Mouse (Mus musculus): ENCODE measurements around the gene Crim1.

Gene Crim1

DNA sequence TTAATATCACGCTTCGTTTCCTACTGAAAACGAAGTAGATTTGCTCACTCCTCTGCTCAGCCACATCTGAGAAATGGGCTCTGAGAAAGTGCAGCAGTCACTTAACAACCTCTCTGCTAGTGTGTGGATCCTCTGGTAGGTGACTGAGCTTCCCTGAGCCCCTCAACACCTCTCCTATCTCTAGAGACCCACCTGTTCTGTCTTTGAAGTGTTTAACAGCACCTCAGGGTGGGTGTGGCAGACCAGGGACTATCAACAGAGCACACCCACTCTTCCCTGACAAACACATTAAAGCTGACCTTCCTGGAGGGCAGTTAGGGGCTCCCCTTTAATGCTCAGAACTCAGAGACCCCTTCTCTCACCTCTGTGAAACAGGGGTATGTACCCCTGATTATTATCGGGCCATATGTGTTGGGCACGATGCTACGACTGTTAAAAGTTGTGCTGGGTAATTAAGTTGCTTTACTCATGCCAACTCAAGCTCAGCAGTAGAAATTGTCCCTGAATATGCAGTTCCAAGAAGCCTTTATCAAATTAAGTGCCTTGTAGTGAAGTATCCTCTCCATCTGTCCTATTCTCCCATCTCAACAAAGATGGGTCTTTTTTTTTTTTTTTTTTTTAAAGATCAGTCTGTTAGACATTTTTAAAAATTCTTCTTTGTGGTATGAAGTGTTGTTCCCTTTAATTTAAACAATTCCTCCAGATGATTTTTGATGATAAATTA, 90.3 kb downstream of the Crim1 start:
- no peak for DNase-seq

DNA sequence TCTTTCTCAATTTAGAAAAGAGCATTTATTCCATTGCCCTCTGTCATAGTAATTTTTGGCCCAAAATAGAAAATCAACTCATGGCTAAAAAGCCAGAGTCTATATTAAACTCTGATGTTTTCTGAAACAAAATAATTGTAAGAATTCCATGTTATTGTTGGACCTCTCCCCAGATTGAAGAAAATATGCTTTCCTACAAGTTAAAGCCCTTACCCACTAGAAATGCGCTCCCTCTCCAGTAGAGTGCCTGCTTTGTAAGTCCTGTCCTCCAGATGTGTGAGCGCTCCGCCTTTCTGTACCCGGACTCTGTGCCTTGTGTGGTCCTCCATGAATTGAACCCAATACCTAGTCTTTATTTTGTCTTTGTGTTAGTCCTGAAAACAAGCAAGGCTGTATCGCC, 91.0 kb downstream of the Crim1 start:
- no peak for DNase-seq

DNA sequence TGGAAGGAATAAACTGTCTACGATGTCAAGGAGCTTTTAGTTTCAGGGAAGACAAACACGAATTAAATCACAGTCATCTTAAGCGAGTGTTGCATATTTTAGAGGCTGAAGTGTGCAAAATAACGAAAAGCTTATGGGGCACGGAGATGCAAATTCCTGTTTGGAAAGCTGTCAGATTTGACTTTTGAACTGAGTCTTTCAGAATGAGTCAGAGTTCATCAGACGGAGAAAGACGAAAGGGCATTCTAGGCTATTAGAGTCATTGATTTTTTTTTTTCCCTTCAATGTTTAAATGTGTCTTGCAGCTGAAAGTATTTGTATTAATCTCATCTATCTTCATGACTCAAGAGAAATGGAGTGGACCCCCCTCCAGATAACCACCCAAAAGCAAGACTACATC, 92.3 kb downstream of the Crim1 start:
- DNase-seq = no peak

DNA sequence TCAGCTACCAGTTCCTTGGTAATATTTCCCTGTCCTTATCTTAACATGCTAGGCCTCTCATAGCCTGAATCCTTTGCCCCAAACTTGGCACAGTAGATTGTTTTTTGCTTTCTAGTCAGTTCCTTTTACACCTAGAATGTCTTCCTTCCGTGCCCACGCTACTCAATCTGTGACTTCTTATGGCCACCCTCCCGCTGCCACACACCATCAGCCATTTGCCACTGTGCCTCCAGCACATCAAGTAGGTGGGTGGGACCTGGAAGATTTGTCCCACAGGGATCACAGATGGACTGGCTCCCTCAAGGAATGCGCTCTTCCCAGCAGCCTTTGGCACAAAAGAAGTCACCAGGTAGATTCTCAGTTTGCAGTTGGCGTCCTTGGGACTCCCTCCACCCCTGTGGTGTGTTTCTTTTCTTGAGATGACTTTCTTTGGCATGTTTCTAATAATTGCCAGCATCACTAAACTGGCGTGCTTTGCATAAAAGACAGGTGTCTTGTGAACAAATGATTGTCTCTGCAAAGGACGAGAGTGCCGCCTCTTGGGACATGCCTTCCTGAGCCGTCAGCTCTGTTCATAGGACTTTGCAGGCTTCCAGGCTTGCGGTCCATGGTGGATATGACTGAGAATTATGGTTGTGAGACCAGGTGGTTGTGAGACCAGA, 92.9 kb downstream of the Crim1 start:
- no peak for DNase-seq

DNA sequence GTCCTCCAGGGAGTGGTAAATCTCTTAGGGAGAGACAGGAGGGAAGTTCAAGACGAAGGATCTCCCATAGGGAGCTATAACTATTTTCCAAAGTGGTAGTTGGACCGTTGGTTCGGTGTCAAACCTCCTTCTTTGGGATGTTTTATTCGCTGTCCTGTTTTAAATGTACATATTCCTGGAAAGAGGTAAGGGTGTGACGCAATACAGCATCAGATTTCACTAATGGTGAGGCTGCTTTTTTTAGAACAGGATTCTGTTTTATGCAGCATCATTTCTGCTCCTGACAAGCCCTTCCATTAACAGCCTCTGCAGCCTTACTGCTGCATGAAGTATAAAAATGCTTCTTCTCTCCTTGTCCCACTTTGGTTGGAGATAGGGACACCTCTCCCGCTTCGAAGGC, 95.9 kb downstream of the Crim1 start:
- no peak for DNase-seq

DNA sequence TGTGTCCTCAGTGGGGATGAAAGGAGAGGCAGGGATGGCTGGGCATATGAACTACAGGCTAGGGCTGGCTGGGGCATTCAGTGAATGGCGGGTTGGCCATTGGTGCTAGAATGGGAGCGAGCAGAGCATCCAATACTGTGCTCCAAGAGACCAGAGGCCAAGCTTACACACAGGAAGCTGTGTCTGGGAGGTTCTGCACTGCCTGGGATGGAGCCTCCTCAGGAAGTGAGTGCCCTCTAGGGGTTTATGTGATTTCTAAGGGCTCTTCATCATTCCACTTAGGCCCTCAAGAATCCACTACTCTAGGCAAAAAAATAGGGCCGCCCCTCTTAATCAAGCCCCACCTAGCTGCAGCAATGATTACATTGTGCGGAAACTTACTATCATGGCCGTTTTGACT, 98.1 kb downstream of the Crim1 start:
- peak; percentile 51 for DNase-seq

DNA sequence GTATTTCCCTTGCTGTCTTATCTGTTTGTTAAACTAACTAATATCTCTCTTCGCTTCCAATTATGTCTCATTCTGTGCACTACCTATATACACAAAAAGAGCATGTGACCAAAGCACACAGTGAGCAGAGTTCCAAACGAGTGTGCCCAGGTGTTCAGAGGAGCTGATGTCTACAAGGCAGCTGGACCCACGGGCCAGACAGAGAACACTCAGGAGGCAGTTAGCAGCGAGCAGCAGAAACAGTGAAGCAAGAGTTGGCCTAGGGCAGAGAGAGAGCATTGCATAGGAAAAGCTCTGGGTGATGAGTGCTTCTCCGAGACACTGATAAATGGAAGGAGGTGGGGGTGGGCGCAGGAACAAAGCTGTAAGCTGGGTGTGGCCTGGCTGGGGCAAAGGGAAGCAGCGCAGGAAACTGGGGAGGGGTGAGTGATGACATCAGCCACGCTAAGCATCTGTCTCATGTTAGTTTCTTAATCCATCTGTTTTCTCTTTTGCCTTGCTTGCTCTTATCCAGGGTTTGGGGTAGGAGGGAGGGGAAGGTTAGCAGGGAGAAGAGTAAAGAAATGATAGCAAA, 99.0 kb downstream of the Crim1 start:
- no peak for DNase-seq

DNA sequence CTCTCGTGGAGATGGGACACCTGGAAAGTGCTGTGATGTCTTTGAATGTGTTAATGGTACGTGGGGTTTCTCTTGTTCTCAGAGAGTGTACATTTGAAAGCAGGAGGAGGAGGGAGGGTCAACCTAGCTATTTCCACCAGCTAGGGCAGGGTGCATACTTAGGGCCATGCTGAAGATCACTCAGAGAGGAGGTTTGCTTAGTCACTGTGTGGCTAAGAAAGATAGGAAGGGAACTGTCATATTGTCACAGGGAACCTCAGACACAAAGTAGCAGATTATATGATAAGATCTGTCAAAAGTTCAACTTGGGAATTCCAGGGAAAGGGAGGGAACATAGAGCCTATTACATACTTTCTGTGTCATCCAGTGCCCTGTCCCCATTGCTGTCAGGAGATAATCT, 103.0 kb downstream of the Crim1 start:
- no peak for DNase-seq

DNA sequence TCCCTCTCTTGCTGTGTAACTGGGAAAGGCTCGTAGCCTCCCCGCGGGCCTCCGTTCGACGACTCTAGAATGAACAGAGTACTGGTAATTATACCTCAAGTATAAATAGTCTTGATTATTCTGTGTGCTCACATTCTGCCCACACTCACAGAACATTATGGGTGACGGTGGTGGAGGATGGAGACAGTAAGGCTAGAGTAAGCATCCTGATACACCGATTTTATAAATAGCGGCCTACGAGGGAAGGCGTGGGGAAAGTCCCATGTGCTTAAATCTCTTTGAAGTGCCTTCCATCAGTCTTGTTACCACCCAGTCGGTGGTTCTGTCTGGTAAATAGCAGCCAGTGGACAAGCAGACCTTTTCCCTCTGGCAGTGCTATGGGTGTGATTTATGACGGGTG, 104.0 kb downstream of the Crim1 start:
- no peak for DNase-seq

DNA sequence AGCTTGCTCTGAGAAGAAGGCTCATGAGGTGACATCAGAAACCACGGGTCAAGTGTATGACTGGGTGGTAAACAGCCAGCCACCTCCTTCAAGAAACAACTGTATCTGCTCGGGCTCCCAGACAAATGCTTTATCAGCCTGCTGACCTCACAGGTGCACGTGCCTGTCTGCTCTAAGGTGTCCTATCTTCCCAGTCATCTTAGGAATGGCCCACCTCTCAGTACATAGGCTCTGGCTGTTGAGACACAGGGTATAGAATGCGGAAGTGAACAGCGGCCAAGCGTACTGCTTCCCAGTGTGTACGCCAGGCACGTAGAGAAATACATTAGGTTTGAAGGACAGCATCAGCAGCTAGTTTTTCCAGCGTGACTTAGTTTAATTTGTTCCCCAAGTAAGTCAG, 106.4 kb downstream of the Crim1 start:
- no peak for DNase-seq

DNA sequence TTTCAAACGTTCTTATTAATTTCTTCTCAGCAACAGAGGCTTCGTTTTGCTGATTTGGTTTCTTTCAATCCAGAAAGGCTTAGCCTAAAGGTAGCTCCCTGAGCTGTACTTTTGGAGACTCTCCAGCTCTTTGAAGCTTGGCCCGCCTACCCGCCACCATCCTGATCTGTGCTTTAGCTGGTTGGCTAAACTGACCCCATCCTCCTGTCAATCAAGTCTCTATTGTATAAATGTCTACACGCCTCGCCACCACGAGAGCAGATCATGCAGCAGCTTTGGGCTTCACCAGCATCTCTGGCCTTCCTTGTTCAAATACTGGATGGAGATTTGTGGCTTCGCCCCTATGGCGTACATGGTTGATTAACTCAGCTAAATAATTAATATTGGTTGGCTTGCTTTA, 108.2 kb downstream of the Crim1 start:
- DNase-seq = no peak

DNA sequence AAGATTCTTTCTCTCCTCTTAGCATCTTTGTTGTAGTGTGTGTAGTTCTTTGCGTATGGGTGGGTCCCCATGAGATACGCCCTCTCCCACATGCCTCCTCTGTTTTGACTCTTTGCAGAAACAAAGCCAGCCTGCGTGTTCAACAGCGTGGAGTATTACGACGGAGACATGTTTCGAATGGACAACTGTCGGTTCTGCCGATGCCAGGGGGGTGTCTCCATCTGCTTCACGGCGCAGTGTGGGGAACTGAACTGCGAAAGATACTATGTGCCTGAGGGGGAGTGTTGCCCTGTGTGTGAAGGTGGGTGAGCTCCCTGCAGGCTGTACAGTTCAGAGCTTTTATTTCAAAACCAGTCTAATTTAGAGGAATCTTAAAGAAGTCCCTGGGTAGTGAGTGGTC, 113.0 kb downstream of the Crim1 start:
- DNase-seq = no peak

DNA sequence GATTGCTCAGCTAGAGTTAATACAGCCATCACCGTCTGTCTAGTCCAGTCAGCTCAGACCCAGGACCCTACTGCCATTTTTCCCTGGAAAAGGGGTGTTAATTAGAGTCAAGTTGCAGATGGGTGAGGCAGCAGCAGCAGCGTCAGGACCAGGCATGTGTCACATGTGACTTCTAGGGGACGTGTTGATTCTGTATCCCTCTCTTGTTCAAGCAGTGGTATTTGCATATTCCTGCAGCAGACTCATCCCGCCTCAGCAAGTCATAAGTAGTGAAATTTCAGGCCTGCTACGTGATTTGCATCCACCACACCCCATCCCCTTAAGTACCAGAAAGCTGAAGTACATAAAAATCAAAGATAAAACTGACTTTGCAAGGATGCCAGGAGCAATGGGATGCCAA, 113.6 kb downstream of the Crim1 start:
- DNase-seq = no peak

DNA sequence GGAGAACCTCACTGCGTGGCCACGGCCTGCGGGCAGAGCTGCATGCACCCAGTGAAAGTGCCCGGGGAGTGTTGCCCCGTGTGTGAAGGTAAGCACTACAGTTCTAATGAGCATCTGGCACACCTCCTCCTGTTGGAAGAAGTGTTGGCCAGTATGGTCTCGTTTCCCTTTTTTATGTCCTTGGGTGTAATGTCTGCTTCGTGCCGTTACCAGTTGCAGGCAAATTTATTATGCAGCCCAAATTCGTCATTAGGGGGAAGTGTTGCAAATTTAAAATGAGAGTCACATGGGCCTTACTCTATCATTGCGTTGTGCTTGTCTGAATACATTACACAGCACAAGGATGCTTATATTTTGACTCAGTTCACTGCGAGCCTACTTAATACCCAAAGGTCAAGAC, 115.6 kb downstream of the Crim1 start:
- DNase-seq = no peak

DNA sequence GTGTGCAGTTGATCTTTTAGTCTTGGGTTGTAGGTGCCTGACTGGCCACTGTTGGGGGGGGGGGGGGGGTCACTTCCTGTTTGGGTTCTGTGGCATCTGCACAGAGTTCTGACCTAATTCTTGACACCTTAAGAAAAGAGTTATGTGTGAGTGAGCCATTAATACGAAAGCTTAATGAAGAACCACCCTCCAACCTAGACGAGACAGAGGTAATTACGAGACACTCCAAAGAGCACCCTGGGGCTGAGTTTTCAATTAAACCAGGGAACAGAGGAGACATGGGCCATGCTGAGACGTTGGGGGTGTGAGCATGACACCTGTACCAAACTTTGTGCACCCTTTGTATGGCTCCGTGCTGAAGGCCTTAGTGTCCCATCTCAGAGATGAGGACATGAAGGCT, 117.3 kb downstream of the Crim1 start:
- DNase-seq = peak; percentile 73

DNA sequence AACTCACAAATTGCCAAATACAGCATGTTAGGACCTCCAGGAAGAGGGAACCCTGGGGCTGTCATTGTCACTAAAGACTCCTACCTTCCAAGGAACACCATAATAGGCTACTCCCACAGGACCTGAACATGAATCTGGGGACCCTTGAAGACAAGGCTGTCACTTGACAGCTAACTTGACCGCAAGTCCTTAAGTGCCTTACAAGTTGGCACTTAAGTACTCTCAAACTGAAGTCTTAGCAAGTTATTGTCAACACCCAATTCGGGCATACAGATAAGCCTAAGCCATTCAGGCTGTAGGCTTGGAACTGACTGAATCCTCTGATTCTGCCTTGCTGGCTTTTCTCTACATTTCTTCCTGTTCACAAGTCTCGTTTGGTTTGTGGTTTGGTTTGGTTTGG, 118.8 kb downstream of the Crim1 start:
- no peak for DNase-seq

DNA sequence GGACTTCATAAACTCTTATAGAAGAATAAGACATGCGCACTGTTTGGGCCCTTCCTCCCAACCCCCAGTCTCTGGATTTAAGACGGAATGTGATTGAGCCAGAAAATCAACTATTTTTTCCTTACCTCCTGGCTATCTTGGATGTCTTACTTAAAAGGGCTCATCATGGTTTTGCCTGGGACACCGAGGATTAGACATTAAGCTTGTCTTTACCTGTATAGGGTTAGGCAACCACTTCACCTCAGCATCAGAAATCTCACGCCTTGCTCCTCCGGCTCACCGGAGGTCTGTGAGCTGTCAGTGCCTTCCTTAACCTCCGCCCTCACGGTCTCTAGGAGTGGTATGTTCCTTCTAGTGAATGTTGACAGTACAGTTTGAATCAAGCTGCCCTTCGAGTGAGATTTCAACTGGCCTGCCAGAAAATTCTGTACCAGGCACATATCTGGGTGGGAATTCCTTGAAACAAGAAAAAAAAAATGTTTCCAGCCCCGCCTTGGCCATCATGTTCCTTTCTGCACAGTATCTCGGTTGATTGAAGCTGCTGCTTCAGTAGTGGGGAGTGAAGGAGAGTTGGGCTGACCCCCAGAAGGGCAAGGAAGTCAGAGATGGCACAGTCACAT, 121.3 kb downstream of the Crim1 start:
- no peak for DNase-seq

DNA sequence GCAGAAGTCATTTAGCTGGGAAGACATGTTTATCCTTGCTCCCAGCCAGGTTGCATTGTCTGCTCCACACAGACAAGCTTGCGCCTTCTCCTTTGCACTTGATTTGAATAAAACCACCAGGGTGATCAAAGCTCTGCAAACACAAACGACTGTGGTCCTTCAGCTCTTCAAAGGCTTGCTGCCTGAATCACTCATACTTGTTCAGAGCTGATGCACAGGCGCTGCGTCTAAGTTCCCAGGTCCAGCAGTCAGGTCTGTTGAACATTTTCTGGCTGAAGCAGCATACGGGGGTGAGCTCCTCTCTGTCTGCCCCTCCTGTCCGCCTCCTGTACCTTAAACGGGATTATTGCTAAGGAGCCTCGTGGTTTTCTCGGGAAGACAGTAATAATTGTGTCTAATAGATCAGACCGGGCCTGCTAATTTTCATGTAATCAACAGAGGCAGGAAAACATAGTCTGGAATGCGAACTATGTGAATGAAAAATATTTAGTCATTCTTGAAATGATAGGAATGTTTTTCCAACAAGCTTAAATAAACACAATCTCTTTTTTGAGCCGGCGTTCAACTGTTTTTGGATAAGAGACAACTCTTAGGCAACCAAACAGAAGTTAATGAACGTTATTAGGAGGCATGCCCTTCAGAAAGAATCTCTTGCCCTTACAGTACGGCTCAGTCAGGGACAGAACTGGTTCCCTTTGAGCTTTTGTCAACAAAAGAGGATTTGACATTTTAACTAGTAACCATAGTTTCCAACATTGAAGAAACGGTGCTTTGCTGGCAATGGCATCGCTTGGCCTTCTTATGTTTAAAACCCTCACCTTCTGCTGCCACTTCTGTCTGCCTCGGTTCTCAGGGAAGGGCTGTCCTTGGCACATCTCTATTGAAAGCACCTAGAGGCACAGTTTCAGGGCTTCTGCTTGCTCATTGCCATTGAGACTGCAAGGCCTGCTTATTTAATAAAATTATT, 122.6 kb downstream of the Crim1 start:
- DNase-seq = peak; percentile 52

DNA sequence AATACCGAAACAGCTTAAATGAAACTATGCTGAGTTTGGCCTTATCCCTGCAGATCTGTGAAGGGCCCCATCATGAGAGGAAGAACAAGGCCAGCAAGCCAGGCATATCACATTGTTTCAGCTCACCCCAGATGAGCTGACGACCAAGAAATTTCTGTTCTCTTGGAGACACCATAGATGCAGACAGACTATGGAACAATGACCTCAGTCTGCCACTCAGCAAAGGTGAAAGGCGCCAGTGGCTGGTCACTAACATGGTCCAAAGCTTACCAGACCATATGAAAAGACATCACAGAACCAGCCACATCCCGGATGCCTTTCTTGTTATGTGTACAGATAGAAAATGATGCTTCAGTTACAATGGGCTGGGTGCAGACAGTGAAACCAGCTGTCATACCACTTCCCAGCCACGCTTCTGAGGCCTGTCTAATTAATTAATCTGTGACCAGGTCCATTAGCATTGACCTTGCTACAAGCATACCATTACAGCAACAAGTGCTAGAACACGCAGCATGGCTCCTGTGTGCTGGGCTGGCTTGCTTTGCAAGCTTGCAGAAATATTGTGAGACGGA, 125.8 kb downstream of the Crim1 start:
- DNase-seq = no peak

DNA sequence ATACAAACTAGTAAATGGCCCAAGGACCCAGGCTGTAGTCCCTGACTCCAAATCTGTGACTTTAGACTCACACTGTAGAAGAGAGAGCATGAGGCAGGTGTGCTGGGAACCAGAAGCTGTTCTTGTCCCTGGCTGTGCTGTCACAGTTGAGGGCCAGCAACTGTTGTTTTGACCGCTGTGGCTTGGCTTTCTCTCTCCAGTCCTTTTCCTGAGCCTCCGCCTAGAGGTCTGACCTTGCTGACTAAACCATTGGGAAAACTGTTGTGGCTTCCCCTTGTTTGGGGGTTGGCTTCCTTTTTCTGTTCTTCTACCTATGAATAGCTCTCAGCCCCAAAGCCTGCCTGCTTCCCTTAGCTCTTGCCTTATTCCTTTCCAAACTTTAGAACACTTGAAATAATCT, 126.3 kb downstream of the Crim1 start:
- DNase-seq = no peak

DNA sequence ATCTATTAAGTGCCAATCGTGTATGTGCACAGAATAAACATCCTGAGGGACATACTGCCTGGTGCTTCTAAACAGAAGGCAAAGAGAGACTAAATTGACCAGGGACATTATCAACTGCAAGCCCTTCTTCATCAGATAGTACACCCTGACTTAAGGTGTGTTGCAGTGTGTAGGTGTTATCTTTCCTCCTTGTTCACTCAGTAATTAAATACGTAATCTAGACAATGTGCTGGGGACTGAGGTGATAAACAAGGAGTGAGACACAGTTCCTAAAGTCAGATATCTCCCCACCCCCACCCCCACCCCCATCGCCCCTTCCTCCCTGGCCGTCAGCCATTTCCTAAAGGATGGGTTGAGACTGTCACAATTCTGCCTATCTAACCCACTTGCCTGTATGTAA, 127.1 kb downstream of the Crim1 start:
- DNase-seq = no peak

DNA sequence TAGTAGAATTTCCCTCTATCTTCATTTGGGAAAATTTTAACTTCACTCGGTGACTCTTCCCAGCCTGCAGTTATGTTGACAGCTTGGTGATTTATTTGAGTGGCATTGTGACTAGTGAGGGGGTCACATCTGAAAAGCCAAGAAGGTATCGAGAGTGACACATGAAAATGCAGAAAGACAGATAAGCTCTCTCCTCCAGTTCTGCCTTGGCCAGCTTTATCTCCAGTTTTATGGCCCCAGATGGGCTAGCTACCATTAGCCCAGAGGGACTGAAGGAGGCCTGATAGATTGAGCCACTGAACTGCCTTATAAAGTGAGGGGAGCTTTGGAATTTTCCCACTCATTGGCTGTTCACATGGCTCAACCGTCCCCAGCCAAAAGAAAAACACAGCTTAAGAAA, 128.2 kb downstream of the Crim1 start:
- no peak for DNase-seq

DNA sequence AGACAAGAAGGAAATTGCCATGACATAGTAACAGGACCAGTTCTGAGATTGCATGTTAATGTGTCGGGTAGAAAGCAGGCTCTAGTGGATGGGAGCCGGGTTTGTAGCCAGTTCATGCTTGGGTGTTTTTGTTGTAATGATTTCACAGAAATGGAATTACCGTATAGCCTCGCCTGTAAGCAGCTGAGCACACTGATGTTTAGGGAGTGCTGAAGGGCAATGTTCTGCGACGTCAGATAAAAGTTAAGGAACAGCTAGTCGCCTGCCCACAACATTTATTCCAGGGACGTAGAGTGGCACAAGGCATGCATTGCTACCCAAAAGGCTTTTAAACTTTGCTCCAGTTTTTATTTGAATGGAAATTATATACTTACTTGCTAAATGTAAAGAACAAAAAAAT, 131.4 kb downstream of the Crim1 start:
- DNase-seq = no peak
